Mouse (Mus musculus) limb, embryonic 15.5 days (tissue): Measurements from ENCODE around the gene Tmem82. TPM values are rescaled to one million over a fixed set of nuclear protein-coding genes. Genes with fewer than 3 reads are reported as not detected.
"Not testable (repeated sequence)": the region's sequence is repeated elsewhere in the genome, so short reads cannot be mapped to it uniquely, and the experiment has no call there.

Source experiments
- ATAC-seq: fragments of 200-750 bp; cut with Nextera tagmentation; 2 replicates; pipeline ENCODE4 v1.8.0; 2017; ENCODE audit warnings: low read depth, moderate TSS enrichment; ENCODE audit not compliant: insufficient number of reproducible peaks, low FRiP score, low TSS enrichment
- H3K27ac ChIP-seq: fragments of 300-500 bp; sonication (generic); 2 replicates; pipeline ENCODE4 v1.5.1; 2015; ENCODE audit warnings: moderate library complexity, mild to moderate bottlenecking, inconsistent platforms
- H3K27me3 ChIP-seq: fragments of 300-500 bp; sonication (generic); 2 replicates; pipeline ENCODE4 v1.6.1; 2015; ENCODE audit warnings: inconsistent platforms
- H3K36me3 ChIP-seq: fragments of 300-500 bp; sonication (generic); 2 replicates; pipeline ENCODE4 v1.6.1; 2015; ENCODE audit warnings: inconsistent platforms
- H3K4me1 ChIP-seq: fragments of 300-500 bp; sonication (generic); 2 replicates; pipeline ENCODE4 v1.6.1; 2015; ENCODE audit warnings: inconsistent platforms
- H3K4me2 ChIP-seq: fragments of 300-500 bp; sonication (generic); 2 replicates; pipeline ENCODE4 v1.6.1; 2015; ENCODE audit warnings: mild to moderate bottlenecking, inconsistent platforms
- H3K4me3 ChIP-seq: fragments of 300-500 bp; sonication (generic); 2 replicates; pipeline ENCODE4 v1.5.1; 2015; ENCODE audit warnings: mild to moderate bottlenecking, inconsistent platforms
- H3K9ac ChIP-seq: fragments of 300-500 bp; sonication (generic); 2 replicates; pipeline ENCODE4 v1.6.1; 2015; ENCODE audit warnings: inconsistent platforms
- H3K9me3 ChIP-seq: fragments of 300-500 bp; sonication (generic); 2 replicates; pipeline ENCODE4 v1.6.1; 2016; ENCODE audit warnings: inconsistent platforms
- WGBS: fragments of 180-500 bp; shearing (Covaris S2); methylation state at CpG from one replicate; pipeline ENCODE4 v1.1.7; 2015; 5-methylcytosine and 5-hydroxymethylcytosine counted together
- polyA plus RNA-seq: library from polyadenylated mRNA; unstranded; fragments of >200 nt; fragmentation: Nextera tagmentation; extraction: Ambion mirVana; gene quantifications from 2 replicates; pipeline ENCODE4 v1.2.1, GENCODE M21; 2015

The Tmem82 gene
- polyA plus RNA-seq, 1 experiment from 2014 or later = 0.20 TPM

DNA sequence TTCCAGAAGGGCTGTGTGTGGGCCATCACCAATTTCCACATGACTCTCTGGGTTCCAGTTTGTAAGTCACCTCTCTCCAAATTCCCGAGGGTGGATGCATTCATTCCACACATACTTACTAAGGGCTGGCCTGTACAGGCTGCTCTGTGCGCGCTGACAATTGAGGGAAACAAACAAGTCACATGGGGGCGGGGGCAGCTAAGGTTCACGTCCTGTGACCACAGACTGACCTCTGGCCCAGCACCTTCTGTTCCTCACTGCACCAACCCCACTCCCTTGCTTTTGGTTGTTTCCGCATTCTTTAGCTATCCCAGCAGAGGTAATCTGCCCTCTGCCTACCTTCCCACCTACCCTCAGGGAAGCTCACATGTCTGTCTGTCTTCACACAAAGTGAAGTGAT, 48.4 kb downstream of the Tmem82 start:
- no peak overlapping the region for H3K9ac ChIP-seq
- no peaks in the 10 kb centered on the region for H3K27me3 ChIP-seq
- WGBS = 61% methylated on average over 6 of the region's 6 CpGs
- no peak overlapping the region for H3K27ac ChIP-seq
- ATAC-seq = no peak
- no peaks in the 10 kb centered on the region for H3K9me3 ChIP-seq
- no peak overlapping the region for H3K4me2 ChIP-seq
- peaks cover 16% of the 10 kb centered on the region for H3K4me1 ChIP-seq
- no peak overlapping the region for H3K4me3 ChIP-seq
- no peaks in the 10 kb centered on the region for H3K36me3 ChIP-seq

DNA sequence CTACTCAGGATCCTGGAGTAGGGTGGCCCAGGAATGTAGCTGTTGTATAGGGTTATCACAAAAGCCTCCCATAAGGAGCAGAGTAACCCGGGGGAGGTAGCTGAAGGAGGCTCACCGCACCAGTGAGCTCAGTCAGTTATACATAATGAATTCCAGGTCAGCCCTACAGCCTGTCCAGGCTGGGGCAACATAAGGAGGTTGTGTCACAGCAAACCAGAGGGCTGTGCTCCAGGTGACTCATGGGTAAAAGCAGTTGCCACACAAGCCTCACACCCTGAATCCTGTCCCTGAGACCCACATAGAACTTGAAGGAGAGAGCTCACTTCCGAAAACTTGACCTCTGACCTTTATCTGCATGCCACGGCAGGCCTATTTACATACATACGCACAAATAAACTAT, 49.5 kb downstream of the Tmem82 start:
- Histone ChIP-seq H3K36me3 (no peaks in the 10 kb centered on the region), H3K4me2 (no peak overlapping the region), H3K4me1 (peaks cover 14% of the 10 kb centered on the region), H3K9me3 (no peaks in the 10 kb centered on the region), H3K27ac (no peak overlapping the region), H3K27me3 (no peaks in the 10 kb centered on the region), H3K4me3 (no peak overlapping the region), H3K9ac (no peak overlapping the region)
- no peak for ATAC-seq
- WGBS = 85% methylated on average over 5 of the region's 5 CpGs

DNA sequence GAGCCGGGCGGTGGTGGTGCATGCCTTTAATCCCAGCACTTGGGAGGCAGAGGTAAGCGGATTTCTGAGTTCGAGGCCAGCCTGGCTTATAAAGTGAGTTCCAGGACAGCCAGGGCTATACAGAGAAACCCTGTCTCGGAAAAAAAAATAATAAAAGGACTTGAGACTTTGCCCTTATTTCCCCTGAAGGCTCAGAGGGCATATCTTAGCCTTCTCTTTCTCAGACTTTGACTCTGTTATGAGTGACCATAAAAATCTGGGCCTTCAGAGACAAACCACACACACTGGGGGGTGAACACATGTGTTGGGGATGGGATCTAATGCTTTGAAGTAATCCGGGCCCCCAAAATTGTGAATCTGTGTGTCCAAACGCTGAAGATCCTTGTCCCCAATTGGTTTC, 51.3 kb downstream of the Tmem82 start:
- ATAC-seq, H3K4me3 ChIP-seq, H3K27ac ChIP-seq, H3K27me3 ChIP-seq, H3K4me2 ChIP-seq, H3K9ac ChIP-seq, H3K9me3 ChIP-seq, H3K36me3 ChIP-seq, H3K4me1 ChIP-seq: not testable (repeated sequence)
- 89% methylated on average over 7 of the region's 7 CpGs for WGBS

DNA sequence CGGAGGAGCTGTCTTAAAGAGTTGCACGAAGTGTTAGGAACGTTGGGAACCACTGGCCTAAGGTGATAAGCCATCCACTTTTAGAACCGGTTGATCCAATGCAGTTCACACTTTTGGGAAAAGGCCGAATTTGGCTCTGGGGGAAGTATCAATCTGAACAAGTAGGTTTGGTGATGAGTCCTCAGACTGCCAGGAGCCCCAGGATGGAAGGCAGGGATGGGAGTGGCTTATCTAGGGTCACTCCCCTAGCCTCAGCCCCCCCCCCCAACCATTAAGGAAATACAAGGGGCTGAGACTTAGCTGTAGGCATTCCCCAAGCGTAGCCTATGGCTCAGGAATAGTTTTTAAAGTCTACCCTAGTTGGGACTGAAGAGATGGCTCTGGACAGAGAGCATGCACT, 52.2 kb downstream of the Tmem82 start:
- no peak overlapping the region for H3K27ac ChIP-seq
- H3K36me3 ChIP-seq = no peaks in the 10 kb centered on the region
- no peaks in the 10 kb centered on the region for H3K9me3 ChIP-seq
- H3K4me3 ChIP-seq = no peak overlapping the region
- no peak overlapping the region for H3K4me2 ChIP-seq
- WGBS = 89% methylated on average over 6 of the region's 6 CpGs
- H3K27me3 ChIP-seq = no peaks in the 10 kb centered on the region
- H3K9ac ChIP-seq = no peak overlapping the region
- H3K4me1 ChIP-seq = peaks cover 3% of the 10 kb centered on the region; the same call in 1 of the 2 replicates
- ATAC-seq = no peak

DNA sequence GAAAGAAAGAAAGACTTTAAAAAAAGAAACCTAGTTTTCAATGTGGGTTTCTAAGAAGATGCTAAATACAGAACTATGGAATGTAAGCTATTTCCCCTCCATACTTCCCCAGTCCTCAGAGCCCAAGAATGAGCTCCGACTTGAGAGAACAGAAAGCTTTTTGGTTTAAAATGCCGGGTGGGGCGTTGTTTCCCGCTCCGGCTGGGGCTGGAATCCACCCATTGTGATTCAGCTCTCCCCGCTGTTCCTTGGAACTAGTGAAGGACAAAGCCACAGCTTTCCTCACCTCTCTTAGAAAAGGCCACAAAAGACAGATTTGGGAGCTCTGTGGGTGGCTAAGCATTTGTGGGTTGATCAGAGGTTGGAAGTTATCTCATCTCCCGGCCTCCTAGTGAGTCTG, 53.1 kb downstream of the Tmem82 start:
- Histone ChIP-seq H3K4me3 (no peak overlapping the region), H3K36me3 (no peaks in the 10 kb centered on the region), H3K4me1 (peaks cover 3% of the 10 kb centered on the region; the same call in 1 of the 2 replicates), H3K27me3 (no peaks in the 10 kb centered on the region), H3K4me2 (no peak overlapping the region), H3K27ac (peak overlapping the region; percentile 75), H3K9ac (no peak overlapping the region), H3K9me3 (no peaks in the 10 kb centered on the region)
- no peak for ATAC-seq
- 40% methylated on average over 7 of the region's 7 CpGs for WGBS

DNA sequence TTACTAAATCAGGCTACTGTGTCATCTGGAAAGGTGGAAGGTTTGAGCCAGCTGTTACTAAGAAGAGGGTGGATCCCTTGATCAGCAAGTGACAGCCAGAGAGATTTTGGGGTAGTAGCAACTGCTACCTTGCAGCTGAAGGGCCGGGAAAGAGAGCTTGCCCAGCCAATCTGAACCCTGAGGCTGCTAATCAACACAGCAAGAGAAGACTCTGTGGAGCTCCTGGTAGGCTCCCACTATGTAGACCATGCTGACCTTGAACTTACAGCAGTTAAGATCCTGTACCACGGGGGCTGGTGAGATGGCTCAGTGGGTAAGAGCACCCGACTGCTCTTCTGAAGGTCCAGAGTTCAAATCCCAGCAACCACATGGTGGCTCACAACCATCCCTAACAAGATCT, 53.8 kb downstream of the Tmem82 start:
- no peak overlapping the region for H3K9ac ChIP-seq
- H3K9me3 ChIP-seq = no peaks in the 10 kb centered on the region
- ATAC-seq = no peak
- WGBS = 71% methylated on average over 3 of the region's 3 CpGs
- H3K4me3 ChIP-seq = no peak overlapping the region
- H3K27ac ChIP-seq = no peak overlapping the region
- peaks cover 8% of the 10 kb centered on the region for H3K4me1 ChIP-seq
- H3K27me3 ChIP-seq = no peaks in the 10 kb centered on the region
- H3K36me3 ChIP-seq = no peaks in the 10 kb centered on the region
- no peak overlapping the region for H3K4me2 ChIP-seq

DNA sequence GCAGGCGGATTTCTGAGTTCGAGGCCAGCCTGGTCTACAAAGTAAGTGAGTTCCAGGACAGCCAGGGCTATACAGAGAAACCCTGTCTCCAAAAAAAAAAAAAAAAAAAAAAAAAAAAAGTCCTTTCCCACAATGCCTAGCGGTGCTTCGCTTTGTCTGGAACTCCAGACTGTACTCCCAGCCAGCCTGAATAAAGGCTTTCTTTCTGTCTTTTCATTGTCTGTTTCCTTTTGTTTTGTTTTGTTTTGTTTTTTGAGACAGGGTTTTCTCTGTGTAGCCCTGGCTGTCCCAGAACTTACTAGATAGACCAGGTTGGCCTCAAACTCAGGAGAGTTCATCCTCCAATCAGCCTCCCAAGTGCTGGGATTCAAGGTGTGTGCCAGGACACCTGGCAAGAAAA, 54.2 kb downstream of the Tmem82 start:
- H3K4me1 ChIP-seq = peaks cover 12% of the 10 kb centered on the region
- no peak for ATAC-seq

More for the DNA sequence above, 54.2 kb downstream of the Tmem82 start:
- H3K9ac ChIP-seq = no peak overlapping the region
- H3K27me3 ChIP-seq = no peaks in the 10 kb centered on the region
- no peak overlapping the region for H3K4me3 ChIP-seq
- WGBS = 93% methylated on average over 4 of the region's 4 CpGs
- H3K36me3 ChIP-seq = no peaks in the 10 kb centered on the region
- H3K9me3 ChIP-seq = no peaks in the 10 kb centered on the region
- no peak overlapping the region for H3K27ac ChIP-seq
- H3K4me2 ChIP-seq = no peak overlapping the region

Other genes starting within 250 kb of the Tmem82 start
- 0.33 and 1.2 TPM in 2 replicates for gene Clcnka, start 219.9 kb downstream of the Tmem82 start, polyA plus RNA-seq
- gene Clcnkb, start 202.6 kb downstream of the Tmem82 start, polyA plus RNA-seq = not detected in 2 replicates
- gene Hspb7, start 197.9 kb downstream of the Tmem82 start, polyA plus RNA-seq = 1.7 and 5.4 TPM in 2 replicates
- not detected in 2 replicates for gene Srarp, start 182.5 kb downstream of the Tmem82 start, polyA plus RNA-seq
- gene Zbtb17, start 174.0 kb downstream of the Tmem82 start, polyA plus RNA-seq = 31.2 and 33.2 TPM in 2 replicates
- gene Spen, start 80.0 kb downstream of the Tmem82 start, polyA plus RNA-seq = 7.2 and 9.0 TPM in 2 replicates
- 27.1 and 29.3 TPM in 2 replicates for gene Fblim1, start 12.5 kb downstream of the Tmem82 start, polyA plus RNA-seq
- gene Slc25a34, start 5.2 kb upstream of the Tmem82 start, polyA plus RNA-seq = 0.14 and 0.52 TPM in 2 replicates
- 5.8 and 6.5 TPM in 2 replicates for gene Plekhm2, start 46.3 kb upstream of the Tmem82 start, polyA plus RNA-seq
- gene Rsc1a1, start 67.0 kb upstream of the Tmem82 start, polyA plus RNA-seq = 0.45 TPM in 1 of 2 replicates, not detected in the other
- gene Ddi2, start 104.8 kb upstream of the Tmem82 start, polyA plus RNA-seq = 21.4 and 22.5 TPM in 2 replicates
- 0.41 TPM in 1 of 2 replicates, not detected in the other for gene Agmat, start 128.0 kb upstream of the Tmem82 start, polyA plus RNA-seq
- 3.6 TPM in 2 replicates for gene Dnajc16, start 172.3 kb upstream of the Tmem82 start, polyA plus RNA-seq
- 13.3 and 14.7 TPM in 2 replicates for gene Casp9, start 175.0 kb upstream of the Tmem82 start, polyA plus RNA-seq
- gene Cela2a, start 207.5 kb upstream of the Tmem82 start, polyA plus RNA-seq = 0.20 TPM in 1 of 2 replicates, not detected in the other
- not detected in 2 replicates for gene Ctrc, start 227.7 kb upstream of the Tmem82 start, polyA plus RNA-seq